8 mouse cellular contexts compared by ENCODE assay signal in genomic region chr3:94804146-94804545, GRCm38 (mm10). TPM values are rescaled to one million over a fixed set of nuclear protein-coding genes. Genes with fewer than 3 reads are reported as not detected.
DNase-seq lines count a peak whose midpoint lies in the region; ATAC-seq lines count a peak whose summit lies in the region.

No protein-coding gene starts in this region.

- no peak for ATAC-seq in lung, embryonic 15.5 days (ENCODE audit: borderline replicate concordance, extremely low read depth, low FRiP score, low TSS enrichment)
- ATAC-seq in neural tube, embryonic 13.5 days (ENCODE audit: low read depth): no peak

- peak overlapping the region; percentile 66 for H3K27ac ChIP-seq in lung, embryonic 15.5 days
- no peak overlapping the region for H3K27ac ChIP-seq in neural tube, embryonic 13.5 days (replicated peaks)

- peak; percentile 68 for DNase-seq in adrenal gland, adult 2 months
- DNase-seq in adrenal gland, postnatal 25 days: no peak
- no peak for DNase-seq in lung, postnatal 4 days
- DNase-seq in heart, adult 9 months (ENCODE audit: low spot score in 2 of 2): peak; percentile 6 to 28
- no peak for DNase-seq in left cerebral cortex, adult 9 months (ENCODE audit: low spot score in 2 of 2)
- DNase-seq in thymus, postnatal 0 days (ENCODE audit: low spot score): no peak

- 17% methylated on average over 10 of the region's 10 CpGs for WGBS in lung, embryonic 15.5 days
- WGBS in neural tube, embryonic 13.5 days: 5% methylated on average over 10 of the region's 10 CpGs

- no peaks in the 10 kb centered on the region for H3K27me3 ChIP-seq in lung, embryonic 15.5 days
- no peaks in the 10 kb centered on the region for H3K27me3 ChIP-seq in neural tube, embryonic 13.5 days

- H3K36me3 ChIP-seq in lung, embryonic 15.5 days: no peaks in the 10 kb centered on the region
- H3K36me3 ChIP-seq in neural tube, embryonic 13.5 days: no peaks in the 10 kb centered on the region

- no peaks in the 10 kb centered on the region for H3K9me3 ChIP-seq in lung, embryonic 15.5 days
- H3K9me3 ChIP-seq in neural tube, embryonic 13.5 days: no peaks in the 10 kb centered on the region

- no peak overlapping the region for H3K4me3 ChIP-seq in lung, embryonic 15.5 days
- H3K4me3 ChIP-seq in neural tube, embryonic 13.5 days: no peak overlapping the region

- no peak overlapping the region for H3K4me2 ChIP-seq in lung, embryonic 15.5 days
- peak overlapping the region; percentile 8 for H3K4me2 ChIP-seq in neural tube, embryonic 13.5 days

- H3K4me1 ChIP-seq in lung, embryonic 15.5 days: 0 out of 2 replicates have a peak, but pooled peaks cover 5% of the 10 kb centered on the region
- peaks cover 8% of the 10 kb centered on the region; the same call in 1 of the 2 replicates for H3K4me1 ChIP-seq in neural tube, embryonic 13.5 days (replicated peaks)

- H3K9ac ChIP-seq in lung, embryonic 15.5 days: no peak overlapping the region
- H3K9ac ChIP-seq in neural tube, embryonic 13.5 days: peak overlapping the region; percentile 22; the same call in 1 of the 2 replicates

RNA-seq across cellular contexts. Expression of gene Cgn, which starts 17.9 kb away (rescaled TPM):
- 1 to 10 TPM; 1.2 to 1.4 TPM for total RNA-seq in adrenal gland, adult 2 months (2021)
- polyA plus RNA-seq in adrenal gland, adult 2 months (2012; rRNA removed): 0.18 and 0.28 TPM in 2 replicates
- total RNA-seq in adrenal gland, postnatal 25 days (2021): 1.0 and 1.3 TPM in 2 replicates
- polyA plus RNA-seq in lung, embryonic 15.5 days (2015; fragmentation: Nextera tagmentation; extraction: Ambion mirVana): 28.8 and 29.7 TPM in 2 replicates
- 5.4 and 6.3 TPM in 2 replicates for polyA plus RNA-seq in neural tube, embryonic 13.5 days (2015; fragmentation: Nextera tagmentation; extraction: Ambion mirVana)
- 1.9 and 2.5 TPM in 2 replicates for polyA plus RNA-seq in thymus, postnatal 0 days (2015; fragmentation: Nextera tagmentation; extraction: Ambion mirVana)

RNA-seq across cellular contexts. Expression of gene Pogz, which starts 33.2 kb away (rescaled TPM):
- 10 to 100 TPM; 27.0 to 36.2 TPM for total RNA-seq in adrenal gland, adult 2 months (2021)
- polyA plus RNA-seq in adrenal gland, adult 2 months (2012; rRNA removed): 27.6 and 35.8 TPM in 2 replicates
- total RNA-seq in adrenal gland, postnatal 25 days (2021): 41.9 and 46.1 TPM in 2 replicates
- 13.7 and 16.3 TPM in 2 replicates for polyA plus RNA-seq in lung, embryonic 15.5 days (2015; fragmentation: Nextera tagmentation; extraction: Ambion mirVana)
- polyA plus RNA-seq in neural tube, embryonic 13.5 days (2015; fragmentation: Nextera tagmentation; extraction: Ambion mirVana): 19.6 and 20.1 TPM in 2 replicates
- 10.3 and 12.3 TPM in 2 replicates for polyA plus RNA-seq in thymus, postnatal 0 days (2015; fragmentation: Nextera tagmentation; extraction: Ambion mirVana)

Comparison
In these comparisons a context has a peak if more than half of its experiments do, and no peak if none do; other contexts are left out.
1. DNase-seq: peak in adrenal gland, adult 2 months (single experiment) and heart, adult 9 months (2 of 2); none in adrenal gland, postnatal 25 days (single experiment), lung, postnatal 4 days (0 of 2), left cerebral cortex, adult 9 months (0 of 2) and thymus, postnatal 0 days (single experiment).